Mouse (Mus musculus) liver, embryonic 14 days (tissue): ENCODE data around the gene Ubald2. TPM values are rescaled to one million over a fixed set of nuclear protein-coding genes. Genes with fewer than 3 reads are reported as not detected.

Experiments used
- polyA plus RNA-seq: library from polyadenylated mRNA; depleted of rRNA; stranded (reverse); fragments of >200 nt; gene quantifications from 2 replicates; pipeline ENCODE4 v1.2.3, GENCODE M21; 2012; rRNA removed

The Ubald2 gene
- 57.3 and 67.7 TPM in 2 replicates for polyA plus RNA-seq

GRCm38 (mm10) chr11:116433356-116434286 is at the start of gene Ubald2:
TSS of gene Ubald2 (plus strand) at chr11:116434094.

GRCm38 (mm10) chr11:116412904-116413630 is 20.8 kb upstream of the Ubald2 start, which contains the start of gene Rnf157:
TSS of gene Rnf157 (minus strand) at chr11:116413032.

GRCm38 (mm10) chr11:116466141-116466540 is 32.2 kb downstream of the Ubald2 start, which contains the start of gene Qrich2:
TSS of gene Qrich2 (minus strand) at chr11:116466241.

Other genes with a start within 250 kb of the Ubald2 start
- 17.4 and 21.2 TPM in 2 replicates for gene Ten1, start 235.2 kb upstream of the Ubald2 start, polyA plus RNA-seq
- 13.8 and 15.6 TPM in 2 replicates for gene Acox1, start 235.0 kb upstream of the Ubald2 start, polyA plus RNA-seq
- 0.07 and 0.28 TPM in 2 replicates for gene Evpl, start 196.0 kb upstream of the Ubald2 start, polyA plus RNA-seq
- 35.5 and 39.0 TPM in 2 replicates for gene Srp68, start 159.9 kb upstream of the Ubald2 start, polyA plus RNA-seq
- 0.01 TPM in 1 of 2 replicates, not detected in the other for gene Galr2, start 153.2 kb upstream of the Ubald2 start, polyA plus RNA-seq
- 8.0 and 8.8 TPM in 2 replicates for gene Exoc7, start 126.9 kb upstream of the Ubald2 start, polyA plus RNA-seq
- 0.94 and 1.0 TPM in 2 replicates for gene Foxj1, start 98.7 kb upstream of the Ubald2 start, polyA plus RNA-seq
- 0.58 and 0.62 TPM in 2 replicates for gene Rnf157, start 21.1 kb upstream of the Ubald2 start, polyA plus RNA-seq
- gene Qrich2, start 32.1 kb downstream of the Ubald2 start, polyA plus RNA-seq: not detected in 2 replicates
- gene Prpsap1, start 60.1 kb downstream of the Ubald2 start, polyA plus RNA-seq: 17.9 and 25.5 TPM in 2 replicates
- 21.8 and 21.9 TPM in 2 replicates for gene Sphk1, start 96.8 kb downstream of the Ubald2 start, polyA plus RNA-seq
- gene Ube2o, start 147.4 kb downstream of the Ubald2 start, polyA plus RNA-seq: 28.0 and 33.6 TPM in 2 replicates
- gene Aanat, start 152.3 kb downstream of the Ubald2 start, polyA plus RNA-seq: not detected in 2 replicates
- 7.1 and 8.3 TPM in 2 replicates for gene Rhbdf2, start 192.9 kb downstream of the Ubald2 start, polyA plus RNA-seq
- 0.07 and 0.17 TPM in 2 replicates for gene Prcd, start 219.4 kb downstream of the Ubald2 start, polyA plus RNA-seq
- 0.38 and 0.50 TPM in 2 replicates for gene Cygb, start 220.2 kb downstream of the Ubald2 start, polyA plus RNA-seq